8 mouse cellular contexts compared by ENCODE assay signal in genomic region chr4:24896829-24897228, GRCm38 (mm10). TPM values are rescaled to one million over a fixed set of nuclear protein-coding genes. Genes with fewer than 3 reads are reported as not detected.
DNase-seq lines count a peak whose midpoint lies in the region; ATAC-seq lines count a peak whose summit lies in the region.

No protein-coding gene starts in this region.

- peak overlapping the region; percentile 73 for H3K4me2 ChIP-seq in midbrain, embryonic 15.5 days

- no peaks in the 10 kb centered on the region for H3K27me3 ChIP-seq in midbrain, embryonic 15.5 days (replicated peaks)

- no peak overlapping the region for H3K27ac ChIP-seq in midbrain, embryonic 15.5 days

- 0% methylated on average over 1 of the region's 1 CpGs for WGBS in midbrain, embryonic 15.5 days

- 0 out of 2 replicates have a peak, but pooled peaks have one; percentile 26 for ATAC-seq in cerebellum, adult (ENCODE audit: insufficient number of reproducible peaks, low FRiP score, low TSS enrichment)
- ATAC-seq in midbrain, embryonic 15.5 days (replicated peaks): peak; percentile 40

- no peak overlapping the region; the same call in 1 of the 2 replicates for H3K9ac ChIP-seq in midbrain, embryonic 15.5 days

- DNase-seq in cerebellum, postnatal 4 days (ENCODE audit: low spot score in 2 of 2): no peak
- peak; percentile 44 to 47 for DNase-seq in right cerebral cortex, postnatal 10 days (ENCODE audit: low spot score in 2 of 2)
- DNase-seq in right cerebral cortex, postnatal 14 days: no peak
- DNase-seq in fibroblast of lung, adult 2 months (ENCODE audit: low read depth): peak; percentile 19
- peak; percentile 47 for DNase-seq in layer of hippocampus, adult 9-10 months (ENCODE audit: low spot score)
- no peak for DNase-seq in ovary, postnatal 10 days (ENCODE audit: low spot score)

- peaks cover 12% of the 10 kb centered on the region for H3K4me1 ChIP-seq in midbrain, embryonic 15.5 days

- peaks cover 11% of the 10 kb centered on the region for H3K36me3 ChIP-seq in midbrain, embryonic 15.5 days (replicated peaks)

- peak overlapping the region; percentile 98; the same call in 1 of the 2 replicates for H3K4me3 ChIP-seq in midbrain, embryonic 15.5 days

- H3K9me3 ChIP-seq in midbrain, embryonic 15.5 days: no peaks in the 10 kb centered on the region

RNA-seq across cellular contexts. Expression of gene Ndufaf4, which starts 1.1 kb away (rescaled TPM):
- 54.0 and 58.6 TPM in 2 replicates for polyA plus RNA-seq in midbrain, embryonic 15.5 days (2015; fragmentation: Nextera tagmentation; extraction: Ambion mirVana)

RNA-seq across cellular contexts. Expression of gene Klhl32, which starts 45.9 kb away (rescaled TPM):
- 32.6 and 34.3 TPM in 2 replicates for polyA plus RNA-seq in midbrain, embryonic 15.5 days (2015; fragmentation: Nextera tagmentation; extraction: Ambion mirVana)

Comparison
In these comparisons a context has a peak if more than half of its experiments do, and no peak if none do; other contexts are left out.
1. DNase-seq: peak in right cerebral cortex, postnatal 10 days (2 of 2), fibroblast of lung, adult 2 months (single experiment) and layer of hippocampus, adult 9-10 months (single experiment); none in cerebellum, postnatal 4 days (0 of 2), right cerebral cortex, postnatal 14 days (single experiment) and ovary, postnatal 10 days (single experiment).